Mouse (Mus musculus) liver, embryonic 12.5 days (tissue): ENCODE data around the gene Stard13. TPM values are rescaled to one million over a fixed set of nuclear protein-coding genes. Genes with fewer than 3 reads are reported as not detected.
A peak's percentile ranks its signal among the peaks of the same experiment; 100 is the strongest.

ENCODE experiments used
- ATAC-seq: fragments of 200-750 bp; cut with Nextera tagmentation; 2 replicates; pipeline ENCODE4 v1.8.0; 2017; ENCODE audit warnings: moderate number of reproducible peaks, mild to moderate bottlenecking, moderate library complexity
- H3K27ac ChIP-seq: fragments of 300-500 bp; sonication (generic); 2 replicates; pipeline ENCODE4 v1.5.1; 2016; ENCODE audit warnings: mild to moderate bottlenecking
- H3K27me3 ChIP-seq: fragments of 300-500 bp; sonication (generic); replicated peaks from 2 replicates; pipeline ENCODE4 v1.6.1; 2016; ENCODE audit warnings: mild to moderate bottlenecking, moderate library complexity
- H3K36me3 ChIP-seq: fragments of 300-500 bp; sonication (generic); 2 replicates; pipeline ENCODE4 v1.6.1; 2016; ENCODE audit warnings: mild to moderate bottlenecking, moderate library complexity
- H3K4me1 ChIP-seq: fragments of 300-500 bp; sonication (generic); 2 replicates; pipeline ENCODE4 v1.6.1; 2016
- H3K4me2 ChIP-seq: fragments of 300-500 bp; sonication (generic); 2 replicates; pipeline ENCODE4 v1.6.1; 2016; ENCODE audit warnings: mild to moderate bottlenecking, moderate library complexity
- H3K4me3 ChIP-seq: fragments of 300-500 bp; sonication (generic); 2 replicates; pipeline ENCODE4 v1.5.1; 2016; ENCODE audit warnings: mild to moderate bottlenecking, moderate library complexity
- H3K9ac ChIP-seq: fragments of 300-500 bp; sonication (generic); 2 replicates; pipeline ENCODE4 v1.6.1; 2016; ENCODE audit warnings: mild to moderate bottlenecking, moderate library complexity
- H3K9me3 ChIP-seq: fragments of 300-500 bp; sonication (generic); replicated peaks from 2 replicates; pipeline ENCODE4 v1.6.1; 2016; ENCODE audit warnings: mild to moderate bottlenecking, moderate library complexity
- WGBS: fragments of 180-500 bp; shearing (Covaris S2); methylation state at CpG from one replicate; pipeline ENCODE4 v1.1.7; 2016; ENCODE audit not compliant: insufficient replicate concordance; 5-methylcytosine and 5-hydroxymethylcytosine counted together
- polyA plus RNA-seq: library from polyadenylated mRNA; unstranded; fragments of >200 nt; fragmentation: Nextera tagmentation; extraction: Ambion mirVana; gene quantifications from 2 replicates; pipeline ENCODE4 v1.2.1, GENCODE M21; 2016

Gene Stard13
- polyA plus RNA-seq, 1 experiment from 2014 or later = 1.3 TPM

GRCm38 (mm10) chr5:151060476-151060875 lies 173.2 kb downstream of the Stard13 start:
- Histone ChIP-seq H3K27ac (no peak overlapping the region), H3K36me3 (peaks cover 18% of the 10 kb centered on the region), H3K27me3 (no peaks in the 10 kb centered on the region), H3K9me3 (peaks cover 11% of the 10 kb centered on the region), H3K4me2 (no peak overlapping the region), H3K9ac (no peak overlapping the region), H3K4me1 (peaks cover 7% of the 10 kb centered on the region; the same call in 1 of the 2 replicates), H3K4me3 (no peak overlapping the region)
- WGBS = 81% methylated on average over 12 of the region's 12 CpGs
- no peak for ATAC-seq

DNA sequence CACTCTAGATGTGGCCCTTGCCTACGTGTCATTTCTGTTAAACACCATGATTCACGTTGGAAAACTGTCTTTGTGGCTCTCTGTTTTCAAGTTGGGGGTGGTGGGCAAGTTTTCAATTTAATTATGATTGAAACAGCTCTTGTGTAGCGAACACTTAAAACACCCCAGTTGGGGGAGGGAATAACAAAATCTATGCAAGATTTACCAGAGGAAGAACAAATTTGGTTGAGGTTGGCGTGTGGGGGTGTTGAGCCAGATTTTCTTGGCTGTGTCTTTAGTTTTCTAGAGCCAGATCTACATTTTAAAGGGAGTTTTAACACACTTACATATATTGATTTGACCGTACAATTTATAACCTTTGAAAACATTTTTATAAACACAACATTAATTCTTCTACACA lies 173.9 kb downstream of the Stard13 start:
- Histone ChIP-seq H3K27me3 (no peaks in the 10 kb centered on the region), H3K4me2 (no peak overlapping the region), H3K4me1 (peaks cover 7% of the 10 kb centered on the region; the same call in 1 of the 2 replicates), H3K27ac (no peak overlapping the region), H3K9ac (no peak overlapping the region), H3K36me3 (peaks cover 19% of the 10 kb centered on the region), H3K4me3 (no peak overlapping the region), H3K9me3 (peaks cover 11% of the 10 kb centered on the region)
- WGBS = 68% methylated on average over 5 of the region's 5 CpGs
- ATAC-seq = no peak

DNA sequence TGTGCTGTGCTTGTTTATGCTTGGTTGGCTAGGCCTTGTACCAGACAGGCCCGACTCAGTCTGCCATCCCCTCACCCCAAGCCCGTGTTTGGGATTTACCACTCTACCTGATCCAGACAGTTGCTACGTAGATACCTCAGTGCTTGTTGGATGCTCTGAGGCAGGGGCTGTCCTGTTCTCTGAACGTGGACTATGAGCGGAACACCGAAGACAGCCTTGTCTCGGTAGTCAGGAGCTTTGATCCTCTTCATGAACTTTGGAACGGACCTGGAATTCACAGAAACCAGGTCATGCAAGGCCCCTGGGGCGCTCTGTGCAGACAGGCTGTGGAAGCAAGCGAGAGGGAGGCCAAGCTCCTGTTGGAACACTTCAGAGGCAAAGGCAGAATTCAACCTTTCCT lies 174.3 kb downstream of the Stard13 start:
- H3K36me3 ChIP-seq = peaks cover 19% of the 10 kb centered on the region
- no peak for ATAC-seq
- no peak overlapping the region for H3K4me3 ChIP-seq
- no peak overlapping the region for H3K9ac ChIP-seq
- WGBS = 76% methylated on average over 10 of the region's 10 CpGs
- no peaks in the 10 kb centered on the region for H3K27me3 ChIP-seq
- peaks cover 7% of the 10 kb centered on the region; the same call in 1 of the 2 replicates for H3K4me1 ChIP-seq
- no peak overlapping the region for H3K27ac ChIP-seq
- H3K9me3 ChIP-seq = peaks cover 11% of the 10 kb centered on the region
- no peak overlapping the region for H3K4me2 ChIP-seq

DNA sequence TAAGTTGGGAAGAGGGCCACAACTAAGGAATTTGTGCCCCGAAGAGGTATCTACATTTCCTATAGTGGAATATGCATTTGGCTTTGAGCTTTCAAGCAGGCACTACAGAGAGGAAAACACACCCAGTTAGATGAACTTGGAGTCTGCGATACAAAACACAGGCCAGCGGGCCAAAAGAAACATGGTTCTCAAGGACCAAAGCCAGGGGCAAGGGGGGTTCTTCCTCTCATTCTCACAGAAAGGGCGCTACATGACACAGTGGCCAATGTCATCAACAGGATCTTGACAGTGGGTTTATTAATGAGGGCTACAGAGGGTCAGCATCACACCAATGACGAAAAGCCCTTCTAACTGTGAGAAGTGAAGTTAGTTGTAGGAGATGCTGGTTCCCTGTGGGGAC lies 175.9 kb downstream of the Stard13 start:
- 80% methylated on average over 5 of the region's 5 CpGs for WGBS
- H3K4me1 ChIP-seq = peaks cover 7% of the 10 kb centered on the region; the same call in 1 of the 2 replicates
- H3K9me3 ChIP-seq = peaks cover 10% of the 10 kb centered on the region
- H3K4me3 ChIP-seq = no peak overlapping the region
- H3K27me3 ChIP-seq = no peaks in the 10 kb centered on the region
- no peak overlapping the region for H3K27ac ChIP-seq
- ATAC-seq = no peak
- H3K4me2 ChIP-seq = no peak overlapping the region
- peaks cover 15% of the 10 kb centered on the region for H3K36me3 ChIP-seq
- H3K9ac ChIP-seq = no peak overlapping the region

GRCm38 (mm10) chr5:151056920-151057294 lies 176.7 kb downstream of the Stard13 start:
- 24% methylated on average over 6 of the region's 6 CpGs for WGBS
- ATAC-seq = peak; percentile 57
- H3K36me3 ChIP-seq = peaks cover 13% of the 10 kb centered on the region

GRCm38 (mm10) chr5:151056255-151056919 lies 177.2 kb downstream of the Stard13 start:
- 72% methylated on average over 12 of the region's 12 CpGs for WGBS
- H3K27me3 ChIP-seq = no peaks in the 10 kb centered on the region
- H3K4me2 ChIP-seq = no peak overlapping the region
- H3K4me3 ChIP-seq = no peak overlapping the region
- 0 out of 2 replicates have a peak, but pooled peaks have one; percentile 2 for ATAC-seq
- peaks cover 9% of the 10 kb centered on the region for H3K36me3 ChIP-seq
- peaks cover 7% of the 10 kb centered on the region; the same call in 1 of the 2 replicates for H3K4me1 ChIP-seq
- H3K9ac ChIP-seq = no peak overlapping the region
- no peaks in the 10 kb centered on the region for H3K9me3 ChIP-seq
- no peak overlapping the region for H3K27ac ChIP-seq

More at GRCm38 (mm10) chr5:151056920-151057294, 176.7 kb downstream of the Stard13 start:
- Histone ChIP-seq H3K4me3 (no peak overlapping the region), H3K4me1 (peaks cover 7% of the 10 kb centered on the region; the same call in 1 of the 2 replicates), H3K9me3 (peaks cover 2% of the 10 kb centered on the region), H3K4me2 (no peak overlapping the region), H3K27ac (no peak overlapping the region), H3K27me3 (no peaks in the 10 kb centered on the region), H3K9ac (no peak overlapping the region)

DNA sequence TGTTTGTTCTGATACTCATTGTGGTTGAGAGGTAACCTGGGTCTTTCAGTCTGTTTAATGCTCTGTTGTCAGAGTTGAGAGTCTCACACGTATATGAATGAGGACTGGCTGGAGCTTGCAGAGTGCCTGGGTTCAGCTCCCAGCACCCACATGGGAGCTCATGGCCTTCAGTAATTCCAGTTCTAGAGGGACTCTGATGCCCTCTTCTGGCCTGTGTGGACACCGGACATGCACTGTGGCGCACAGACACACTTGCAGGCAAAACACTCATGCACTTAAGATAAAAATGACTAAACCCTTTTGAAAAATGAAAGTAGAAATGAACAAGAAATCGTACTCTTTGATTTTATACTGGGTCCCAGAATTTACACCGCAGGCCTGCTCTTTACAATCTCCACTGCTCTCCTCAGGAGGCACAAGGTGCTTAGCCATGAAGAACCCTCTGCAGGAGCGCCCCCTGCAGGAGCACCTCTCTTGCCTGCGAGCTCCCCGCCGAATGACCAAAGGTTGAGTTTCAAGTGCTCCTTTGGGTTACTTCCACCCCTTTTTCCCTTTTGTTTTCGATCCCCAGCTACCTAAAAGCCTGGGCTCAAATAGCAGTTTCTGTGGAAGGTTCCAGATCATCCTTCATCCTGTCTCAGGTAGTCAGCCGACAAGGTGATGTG lies 178.1 kb downstream of the Stard13 start:
- peaks cover 9% of the 10 kb centered on the region for H3K36me3 ChIP-seq
- no peak overlapping the region for H3K27ac ChIP-seq
- H3K9ac ChIP-seq = no peak overlapping the region
- no peaks in the 10 kb centered on the region for H3K27me3 ChIP-seq
- H3K9me3 ChIP-seq = no peaks in the 10 kb centered on the region
- ATAC-seq = no peak
- H3K4me3 ChIP-seq = no peak overlapping the region
- H3K4me1 ChIP-seq = peaks cover 7% of the 10 kb centered on the region; the same call in 1 of the 2 replicates
- WGBS = 80% methylated on average over 11 of the region's 11 CpGs
- no peak overlapping the region for H3K4me2 ChIP-seq

DNA sequence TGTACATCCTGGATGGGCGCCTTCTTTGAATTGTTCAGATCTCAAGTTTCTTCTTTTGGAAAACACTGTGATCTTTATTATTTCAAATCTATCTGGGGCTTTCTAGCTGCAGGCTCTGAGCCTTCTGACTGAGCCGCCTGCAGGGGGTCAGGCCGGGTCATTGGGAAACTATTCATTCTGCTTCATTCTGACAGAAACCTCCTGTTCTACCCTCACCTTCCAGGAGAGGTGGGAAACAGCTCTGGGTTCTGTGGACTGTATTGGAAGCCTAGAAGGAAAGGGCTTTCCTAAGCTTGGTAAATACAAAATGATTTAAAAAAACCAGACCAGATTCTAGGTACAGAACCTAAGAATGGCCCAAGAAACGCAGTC lies 178.9 kb downstream of the Stard13 start:
- ATAC-seq = no peak
- Histone ChIP-seq H3K27me3 (no peaks in the 10 kb centered on the region), H3K4me3 (no peak overlapping the region), H3K36me3 (peaks cover 9% of the 10 kb centered on the region), H3K9me3 (no peaks in the 10 kb centered on the region), H3K9ac (no peak overlapping the region), H3K27ac (no peak overlapping the region), H3K4me2 (no peak overlapping the region), H3K4me1 (peaks cover 7% of the 10 kb centered on the region; the same call in 1 of the 2 replicates)
- 60% methylated on average over 4 of the region's 4 CpGs for WGBS

DNA sequence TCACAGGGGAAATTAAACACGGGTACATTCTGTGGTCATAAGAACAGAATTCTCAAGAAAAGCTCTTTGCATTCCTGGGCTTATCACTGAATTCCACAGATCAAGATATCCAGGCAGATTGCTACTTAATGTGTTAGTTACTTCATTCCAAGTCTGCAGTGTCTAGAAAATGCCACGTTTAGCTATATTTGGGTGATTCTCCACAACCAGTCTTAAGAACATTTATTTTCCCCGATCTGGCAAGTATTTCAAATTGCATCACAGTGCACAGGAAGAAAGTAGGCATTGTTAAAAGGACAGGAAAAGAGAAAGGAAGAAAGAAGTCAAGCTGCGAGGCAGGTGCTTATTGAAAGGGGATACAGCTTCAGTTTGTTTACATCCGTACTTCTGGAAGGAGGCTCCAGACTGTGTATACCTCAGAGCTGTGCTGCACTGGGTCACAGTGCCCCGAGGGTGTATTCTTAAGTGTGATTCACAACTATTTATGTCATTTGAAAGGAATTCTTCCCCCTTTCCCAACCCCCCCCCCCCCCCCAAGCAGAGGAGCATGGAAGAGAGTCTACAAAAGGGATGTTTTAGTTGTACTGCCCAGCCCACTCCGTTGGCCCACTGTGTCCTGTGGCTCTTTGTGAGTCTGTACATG lies 179.4 kb downstream of the Stard13 start:
- Histone ChIP-seq H3K9ac (no peak overlapping the region), H3K36me3 (peaks cover 9% of the 10 kb centered on the region), H3K4me2 (no peak overlapping the region), H3K4me1 (peaks cover 7% of the 10 kb centered on the region; the same call in 1 of the 2 replicates), H3K27ac (no peak overlapping the region), H3K27me3 (no peaks in the 10 kb centered on the region), H3K4me3 (no peak overlapping the region), H3K9me3 (no peaks in the 10 kb centered on the region)
- no peak for ATAC-seq
- WGBS = 43% methylated on average over 7 of the region's 7 CpGs

DNA sequence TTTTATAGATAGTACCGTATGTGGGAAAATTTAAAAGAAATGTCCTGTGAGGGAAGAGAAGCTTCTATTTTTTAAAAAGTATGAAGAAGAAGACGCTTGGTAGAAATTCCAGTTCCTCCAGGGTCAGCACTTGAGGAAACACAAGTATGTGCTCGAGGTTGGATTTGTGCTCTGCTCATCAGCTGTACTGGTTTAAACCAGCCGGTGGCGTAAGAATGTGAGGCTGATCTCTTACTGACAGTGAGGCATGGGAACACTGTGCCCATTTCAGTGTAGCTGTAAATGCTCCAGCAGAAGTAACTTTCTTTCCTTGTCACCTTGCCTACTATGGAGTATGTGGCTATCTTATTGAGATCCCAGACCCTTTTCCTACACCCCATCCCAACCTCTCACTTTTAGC lies 180.4 kb downstream of the Stard13 start:
- no peak overlapping the region for H3K9ac ChIP-seq
- peaks cover 7% of the 10 kb centered on the region; the same call in 1 of the 2 replicates for H3K4me1 ChIP-seq
- H3K4me2 ChIP-seq = no peak overlapping the region
- H3K4me3 ChIP-seq = no peak overlapping the region
- ATAC-seq = no peak
- no peak overlapping the region for H3K27ac ChIP-seq
- no peaks in the 10 kb centered on the region for H3K27me3 ChIP-seq
- no peaks in the 10 kb centered on the region for H3K9me3 ChIP-seq
- peaks cover 9% of the 10 kb centered on the region for H3K36me3 ChIP-seq
- 79% methylated on average over 5 of the region's 5 CpGs for WGBS

DNA sequence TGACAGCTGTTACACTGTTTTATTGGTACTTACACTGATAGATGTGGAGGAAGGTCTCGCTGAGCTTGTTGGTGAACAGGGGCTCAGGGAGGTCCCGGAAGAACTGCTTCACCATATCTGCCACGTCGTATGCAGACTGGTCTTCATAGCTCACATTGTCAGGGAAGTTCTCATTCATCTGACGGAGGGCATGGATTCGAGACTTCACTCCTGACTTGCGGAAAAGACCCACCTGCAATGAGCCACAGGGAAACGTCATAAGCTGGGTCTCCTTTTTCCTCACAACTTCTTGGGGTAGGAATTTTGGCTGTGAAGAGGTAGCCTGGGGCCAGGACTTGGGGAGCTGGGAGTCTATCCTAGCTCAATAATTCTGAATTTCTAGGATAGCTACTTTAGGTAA lies 181.3 kb downstream of the Stard13 start:
- no peaks in the 10 kb centered on the region for H3K9me3 ChIP-seq
- H3K36me3 ChIP-seq = peaks cover 9% of the 10 kb centered on the region
- H3K4me1 ChIP-seq = peaks cover 7% of the 10 kb centered on the region; the same call in 1 of the 2 replicates
- H3K27ac ChIP-seq = no peak overlapping the region
- H3K4me2 ChIP-seq = no peak overlapping the region
- 74% methylated on average over 8 of the region's 8 CpGs for WGBS
- H3K27me3 ChIP-seq = no peaks in the 10 kb centered on the region
- H3K9ac ChIP-seq = no peak overlapping the region
- no peak overlapping the region for H3K4me3 ChIP-seq
- no peak for ATAC-seq

DNA sequence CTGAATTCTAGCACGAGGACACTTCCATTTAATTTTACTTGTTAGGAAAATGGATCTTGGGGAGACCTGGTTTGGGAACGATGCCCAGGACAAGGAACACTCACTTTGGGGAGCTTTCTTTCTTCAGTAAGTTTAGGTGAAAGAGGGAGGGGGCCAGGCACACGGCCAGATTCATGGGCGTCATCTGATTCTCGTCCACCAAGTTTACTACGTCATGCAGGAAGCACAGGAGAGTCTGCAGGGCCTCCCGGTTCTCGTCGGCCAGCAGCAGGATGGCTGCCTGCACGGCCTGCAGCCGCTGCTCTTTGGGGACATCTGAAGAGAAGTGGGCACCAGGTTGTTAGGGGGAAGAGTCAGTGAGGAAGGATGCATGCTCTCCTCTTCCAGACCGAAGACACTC lies 186.1 kb downstream of the Stard13 start:
- WGBS = 58% methylated on average over 12 of the region's 12 CpGs
- no peaks in the 10 kb centered on the region for H3K27me3 ChIP-seq
- H3K9ac ChIP-seq = no peak overlapping the region
- H3K27ac ChIP-seq = no peak overlapping the region
- no peak overlapping the region for H3K4me2 ChIP-seq
- H3K4me1 ChIP-seq = no peaks in the 10 kb centered on the region
- H3K9me3 ChIP-seq = no peaks in the 10 kb centered on the region
- ATAC-seq = no peak
- peaks cover 10% of the 10 kb centered on the region for H3K36me3 ChIP-seq
- H3K4me3 ChIP-seq = no peak overlapping the region
